Mouse (Mus musculus): ENCODE results near the gene Deaf1.
A peak's percentile ranks its signal among the peaks of the same experiment; 100 is the strongest.

Deaf1 gene

DNA sequence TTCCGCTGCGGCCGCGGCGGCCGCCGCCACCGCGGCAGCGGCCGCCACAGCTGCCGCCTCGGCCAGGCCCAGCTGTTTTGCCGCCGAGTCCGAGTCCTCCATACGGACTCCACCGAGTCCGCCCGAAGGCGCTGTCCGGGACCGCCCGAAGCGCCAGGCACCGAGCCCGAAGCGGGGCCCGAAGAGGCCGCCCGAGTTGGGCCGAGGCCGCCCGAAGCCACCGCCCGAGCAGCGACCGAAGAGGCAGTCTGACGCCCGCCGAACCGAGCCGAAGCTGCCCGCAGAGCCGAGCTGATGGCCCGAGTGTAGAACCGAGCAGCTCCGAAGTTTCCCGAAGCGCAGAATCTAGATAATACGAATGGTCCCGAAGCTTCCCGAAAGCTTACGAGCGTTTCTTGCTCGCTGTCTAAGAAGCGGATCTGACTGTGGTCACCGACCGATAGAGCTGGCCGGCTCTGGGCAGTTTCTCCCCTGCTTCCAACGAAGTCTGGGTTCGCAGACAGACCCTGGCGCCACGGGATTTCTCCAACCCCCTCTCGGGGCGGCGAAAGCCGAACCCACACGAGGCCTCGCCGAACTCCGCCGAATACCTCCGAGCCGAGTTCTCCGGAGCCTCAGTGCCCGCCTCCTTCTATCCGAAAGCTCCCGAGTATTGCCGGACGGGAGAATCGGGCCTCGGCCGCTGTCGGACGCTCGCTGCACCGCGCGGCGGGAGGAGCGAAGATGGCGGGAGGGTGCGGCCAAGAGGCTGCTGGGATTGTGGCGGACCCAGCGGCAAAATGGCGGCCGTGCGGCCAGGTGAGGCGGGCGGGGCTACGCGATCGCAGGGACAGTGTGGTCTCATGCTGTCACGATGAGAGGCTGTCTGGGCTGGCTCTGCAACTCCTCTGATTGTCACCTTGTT, at the start of gene Deaf1, which contains the start of gene Tmem80:
Gene Deaf1 (minus strand): TSS at position 222 of the 904 bp plus-strand sequence.
Gene Tmem80 (plus strand): TSS at position 271 of the 904 bp plus-strand sequence.
- peak; percentile 95 for DNase-seq (ENCODE audit: low spot score)

DNA sequence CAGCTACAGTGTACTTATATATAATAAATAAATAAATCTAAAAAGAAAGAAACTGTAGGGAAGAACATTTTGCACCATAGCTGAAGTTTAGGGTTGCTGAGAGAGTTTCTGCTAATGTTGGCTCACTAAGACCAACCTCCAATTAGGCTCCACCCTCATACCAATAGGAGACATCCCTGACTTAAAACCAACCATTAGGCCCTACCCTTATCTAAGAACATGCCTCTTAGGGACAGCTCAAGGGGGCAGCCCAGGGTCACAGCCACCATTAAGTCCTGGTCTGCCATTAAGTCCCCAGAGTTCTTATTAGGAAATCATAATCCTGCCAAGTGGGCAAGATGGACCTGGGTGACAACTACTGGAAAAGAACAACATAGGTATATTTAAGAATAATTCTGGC, 46.9 kb upstream of the Deaf1 start:
- no peak for DNase-seq (ENCODE audit: low spot score)

DNA sequence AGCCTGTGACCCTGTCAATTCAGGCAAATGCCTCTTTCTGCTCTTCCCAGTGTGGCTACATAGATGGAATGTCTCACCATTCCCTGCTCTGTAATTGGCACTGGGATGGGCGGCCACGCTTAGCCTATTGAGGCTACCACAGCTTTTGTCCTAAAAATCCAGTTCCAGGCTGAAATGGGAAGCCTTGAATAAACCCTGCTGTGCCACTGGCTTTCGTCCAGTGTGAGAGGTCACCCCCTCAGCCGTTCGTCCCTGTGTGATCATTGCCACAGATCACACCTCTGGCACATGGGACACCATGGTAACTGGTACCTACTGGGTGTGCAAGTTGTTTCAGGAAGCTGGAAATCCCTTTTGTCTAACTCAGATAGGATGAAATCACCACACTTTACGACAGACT, 46.1 kb upstream of the Deaf1 start:
- no peak for DNase-seq (ENCODE audit: low spot score)

- DNase-seq (ENCODE audit: low spot score), result no peak
Observed at GRCm38 (mm10) chr7:141371942-141372595, 44.6 kb upstream of the Deaf1 start.

GRCm38 (mm10) chr7:141369918-141370317, 42.4 kb upstream of the Deaf1 start:
- no peak for DNase-seq (ENCODE audit: low spot score)

- no peak for DNase-seq (ENCODE audit: low spot score)
Observed at GRCm38 (mm10) chr7:141367358-141367757, 39.9 kb upstream of the Deaf1 start.

- no peak for DNase-seq (ENCODE audit: low spot score)
Observed at GRCm38 (mm10) chr7:141365049-141365445, 37.6 kb upstream of the Deaf1 start.

GRCm38 (mm10) chr7:141364349-141365048, 37.0 kb upstream of the Deaf1 start:
- no peak for DNase-seq (ENCODE audit: low spot score)

- DNase-seq (ENCODE audit: low spot score), result no peak
Observed at GRCm38 (mm10) chr7:141363752-141364125, 36.2 kb upstream of the Deaf1 start.

DNA sequence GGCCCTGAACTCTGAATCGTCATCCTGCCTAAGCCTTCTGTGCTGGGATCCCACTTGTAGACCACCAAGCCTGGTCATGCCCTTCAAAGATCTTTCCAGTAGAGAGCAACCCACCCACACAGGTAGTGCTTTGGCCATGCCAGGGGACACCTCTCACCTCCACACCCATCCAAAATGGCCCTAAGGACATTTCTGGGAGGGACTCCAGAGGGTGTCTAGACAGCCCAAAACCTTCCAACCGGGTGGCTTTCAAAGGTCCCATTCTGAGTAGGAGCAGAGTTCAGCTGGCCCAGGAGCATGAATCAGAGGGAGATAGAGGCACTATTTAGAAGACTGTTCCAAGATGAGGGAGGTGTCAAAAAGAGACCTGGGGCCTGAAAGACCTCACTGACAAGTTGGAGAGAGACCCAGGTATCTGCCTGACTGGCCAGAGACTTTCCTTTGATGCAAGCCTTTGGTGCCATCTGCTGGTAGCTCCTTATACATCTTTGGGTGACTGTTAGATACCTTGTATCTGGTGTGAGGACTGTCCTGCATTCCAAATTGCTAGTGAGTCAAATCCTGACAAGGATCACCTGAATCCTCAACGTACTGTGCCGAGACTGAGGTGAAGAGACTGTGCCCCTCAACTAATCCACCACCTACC, 35.7 kb upstream of the Deaf1 start:
- peak; percentile 62 for DNase-seq (ENCODE audit: low spot score)

- DNase-seq (ENCODE audit: low spot score), result peak; percentile 69
Observed at GRCm38 (mm10) chr7:141361510-141361909, 34.0 kb upstream of the Deaf1 start.

DNA sequence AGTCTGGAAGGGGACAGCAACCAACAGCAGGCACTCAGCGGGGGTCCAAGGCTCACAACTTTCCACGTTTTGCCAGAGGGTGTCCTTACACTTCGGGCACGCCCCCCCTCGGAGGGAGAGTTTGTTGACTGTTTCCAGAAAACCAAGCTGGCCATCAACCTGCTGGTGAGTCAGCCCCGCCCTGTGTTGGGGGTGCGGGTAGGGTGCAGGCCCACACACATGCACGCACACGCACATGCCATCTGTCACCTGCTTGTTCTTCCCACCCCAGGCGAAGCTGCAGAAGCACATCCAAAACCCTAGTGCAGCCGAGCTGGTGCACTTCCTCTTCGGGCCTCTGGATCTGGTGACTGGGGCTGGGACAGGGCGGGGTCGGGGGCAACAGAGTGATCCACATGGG, 29.5 kb upstream of the Deaf1 start:
- no peak for DNase-seq (ENCODE audit: low spot score)

GRCm38 (mm10) chr7:141355626-141356326, 28.3 kb upstream of the Deaf1 start:
- DNase-seq (ENCODE audit: low spot score), result no peak

- DNase-seq (ENCODE audit: low spot score), result no peak
Observed at GRCm38 (mm10) chr7:141355051-141355450, 27.6 kb upstream of the Deaf1 start.

DNA sequence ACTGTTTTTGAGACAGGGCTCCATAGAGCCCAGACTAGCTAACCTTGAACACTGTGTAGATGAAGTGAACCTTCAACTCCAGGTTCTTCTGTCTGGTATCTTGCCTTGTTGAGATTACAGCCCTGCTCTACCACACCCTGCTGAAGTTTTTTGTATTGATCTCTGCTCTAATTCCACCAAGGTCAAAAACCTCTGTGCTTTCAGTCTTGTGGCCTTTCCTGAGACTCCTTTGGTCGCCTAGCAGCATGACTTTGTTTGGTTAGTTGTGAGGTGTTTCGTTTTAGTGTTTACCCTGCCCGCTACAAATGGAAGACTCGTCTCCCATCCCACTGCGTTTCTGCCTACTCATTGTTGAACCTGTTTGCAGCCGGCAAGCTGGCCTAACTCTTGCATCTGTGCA, 23.6 kb upstream of the Deaf1 start:
- no peak for DNase-seq (ENCODE audit: low spot score)

- DNase-seq (ENCODE audit: low spot score), result no peak
Observed at GRCm38 (mm10) chr7:141344787-141345186, 17.3 kb upstream of the Deaf1 start.

GRCm38 (mm10) chr7:141343696-141344095, 16.2 kb upstream of the Deaf1 start:
- DNase-seq (ENCODE audit: low spot score), result no peak

DNA sequence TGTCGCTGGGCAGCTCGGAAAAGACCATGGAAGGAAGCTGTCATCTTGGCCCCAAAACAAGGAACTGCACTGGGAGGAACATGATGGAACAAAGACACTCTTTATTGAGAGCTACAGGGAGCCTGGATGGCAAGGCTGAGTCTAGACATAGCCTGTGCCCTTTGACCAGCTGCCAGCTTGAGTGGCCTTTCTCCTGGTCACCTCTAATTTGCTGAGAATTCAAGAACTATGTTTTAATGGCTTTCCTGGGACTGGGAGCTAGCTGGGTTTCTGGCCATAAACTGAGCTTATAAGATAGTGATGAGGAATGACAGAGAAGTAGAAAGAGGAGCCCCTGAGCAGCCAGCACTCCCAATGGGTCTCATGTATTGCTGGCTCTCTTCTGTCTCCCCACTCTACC, 15.7 kb upstream of the Deaf1 start:
- DNase-seq (ENCODE audit: low spot score), result no peak

- DNase-seq (ENCODE audit: low spot score), result no peak
Observed at GRCm38 (mm10) chr7:141341689-141342226, 14.3 kb upstream of the Deaf1 start.

DNA sequence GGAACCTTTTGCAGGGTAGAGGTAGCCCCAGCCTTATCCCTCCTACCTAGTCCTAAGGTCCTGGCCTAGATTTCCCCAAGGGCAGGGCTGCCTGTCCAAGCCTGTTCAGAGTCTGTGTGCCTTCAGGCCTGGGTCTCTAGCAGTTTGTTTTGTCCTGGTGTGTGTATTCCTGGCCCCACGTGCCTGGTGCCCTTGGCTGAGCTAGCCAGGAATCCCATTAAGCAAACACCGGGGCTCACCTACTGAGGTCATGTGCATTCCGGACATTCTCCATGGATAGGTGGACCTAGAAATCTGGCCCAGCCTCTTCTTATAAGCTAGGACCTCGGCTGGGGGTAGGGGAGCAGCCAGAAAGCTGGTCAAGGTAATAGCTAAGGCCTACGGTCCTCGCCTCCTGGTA, 13.0 kb upstream of the Deaf1 start:
- DNase-seq (ENCODE audit: low spot score), result no peak

- no peak for DNase-seq (ENCODE audit: low spot score)
Observed at GRCm38 (mm10) chr7:141340023-141340422, 12.5 kb upstream of the Deaf1 start.
